Mouse (Mus musculus) stomach, postnatal 0 days (tissue): ENCODE measurements around the gene Klf17.

ENCODE experiments used
- CTCF ChIP-seq: IDR thresholded peaks from 2 replicates; pipeline ENCODE4 v1.5.1; 2016; ENCODE audit warnings: antibody characterized with exemption, low read depth, mild to moderate bottlenecking, moderate library complexity
- EP300 ChIP-seq: optimal IDR thresholded peaks from 2 replicates; pipeline ENCODE3; 2016; ENCODE audit warnings: antibody characterized with exemption

GRCm38 (mm10) chr4:117772960-117773359 lies 7.5 kb upstream of the Klf17 start:
- TF ChIP-seq EP300 (no peak), CTCF (no peak)
